Mouse (Mus musculus) C2C12 (cell line): ENCODE measurements around the gene Zwilch. TPM values are rescaled to one million over a fixed set of nuclear protein-coding genes. Genes with fewer than 3 reads are reported as not detected.
A peak's percentile ranks its signal among the peaks of the same experiment; 100 is the strongest.

Source experiments
- H3K27me3 ChIP-seq: one replicate; pipeline ENCODE4 v1.6.1; 2011; ENCODE audit not compliant: control insufficient read depth, insufficient read depth, insufficient read length
- H3K36me3 ChIP-seq: one replicate; pipeline ENCODE4 v1.6.1; 2011; ENCODE audit not compliant: control insufficient read depth, insufficient read depth
- H3K4me3 ChIP-seq: one replicate; pipeline ENCODE4 v1.5.1; 2011; ENCODE audit warnings: mild to moderate bottlenecking, control low read depth; ENCODE audit not compliant: poor library complexity, insufficient read depth, severe bottlenecking
- H3K79me2 ChIP-seq: one replicate; pipeline ENCODE4 v1.6.1; 2011; ENCODE audit not compliant: control insufficient read depth, insufficient read depth
- H3K79me3 ChIP-seq: one replicate; pipeline ENCODE4 v1.6.1; 2011; ENCODE audit warnings: low read depth, control low read depth
- H3ac ChIP-seq: one replicate; pipeline ENCODE3; 2011; ENCODE audit warnings: low read depth; ENCODE audit not compliant: control insufficient read depth, insufficient read length
- CEBPB ChIP-seq: IDR thresholded peaks from one replicate; pipeline ENCODE4 v1.6.1; 2011; ENCODE audit warnings: low read depth, mild to moderate bottlenecking, control low read depth, moderate library complexity
- CTCF ChIP-seq: IDR thresholded peaks from one replicate; pipeline ENCODE4 v1.5.1; 2011; ENCODE audit not compliant: control insufficient read depth, insufficient read depth, insufficient read length
- FOSL1 ChIP-seq: IDR thresholded peaks from one replicate; pipeline ENCODE4 v1.8.0; 2011; ENCODE audit warnings: mild to moderate bottlenecking, low read length; ENCODE audit not compliant: poor library complexity, insufficient read depth, severe bottlenecking
- MAX ChIP-seq: IDR thresholded peaks from one replicate; pipeline ENCODE4 v1.6.1; 2011; ENCODE audit warnings: mild to moderate bottlenecking, control low read depth
- MYOD1 ChIP-seq: IDR thresholded peaks from one replicate; pipeline ENCODE4 v1.6.1; 2011; ENCODE audit warnings: low read depth; ENCODE audit not compliant: control insufficient read depth, insufficient read length
- MYOG ChIP-seq: IDR thresholded peaks from one replicate; pipeline ENCODE4 v1.6.1; 2011; ENCODE audit not compliant: control insufficient read depth, insufficient read length; ENCODE audit errors: extremely low read depth
- USF1 ChIP-seq: IDR thresholded peaks from one replicate; pipeline ENCODE4 v1.6.1; 2011; ENCODE audit warnings: low read depth, mild to moderate bottlenecking, control low read depth, moderate library complexity
- long read RNA-seq, 2 experiments: library from polyadenylated mRNA; unstranded; transcript quantifications; one replicate each; pipeline ENCODE4 v2.0.0; 2019 to 2020
- polyA plus RNA-seq: library from polyadenylated mRNA; unstranded; fragments of >200 nt; fragmentation: generic; extraction: Trizol; gene quantifications from one replicate; pipeline ENCODE4 v1.2.1, GENCODE M21; 2012; ENCODE audit warnings: missing spikeins

The Zwilch gene
- 16.3 TPM for polyA plus RNA-seq
- long read RNA-seq, experiment 1, transcript Zwilch-201 (19 exons, 2,957 nt) = major isoform, 11 of 18 reads
- long read RNA-seq, experiment 1, partial matches to known transcripts = 2 of 18 reads
- long read RNA-seq, experiment 1, other reads (novel, unspliced or antisense) = 5 of 18 reads
- long read RNA-seq, experiment 2, transcript Zwilch-201 (19 exons, 2,957 nt) = major isoform, 194 of 233 reads
- long read RNA-seq, experiment 2, partial matches to known transcripts = 8 of 233 reads
- long read RNA-seq, experiment 2, other reads (novel, unspliced or antisense) = 31 of 233 reads

GRCm38 (mm10) chr9:64172816-64173665, at the start of gene Zwilch, which contains the start of gene Rpl4:
Gene Zwilch (minus strand): TSS chr9:64173104.
Gene Rpl4 (plus strand): TSS chr9:64173375.
- TF ChIP-seq MAX (peak; percentile 84), CTCF (no peak)
- Histone ChIP-seq H3K27me3 (no peaks in the 10 kb centered on the region), H3K79me2 (peaks cover 81% of the 10 kb centered on the region), H3K4me3 (peak within 1 kb of the TSS; percentile 88), H3K79me3 (peaks cover 60% of the 10 kb centered on the region), H3ac (peak within 1 kb of the TSS; percentile 88), H3K36me3 (peaks cover 62% of the 10 kb centered on the region)

GRCm38 (mm10) chr9:64222098-64222497, 49.2 kb upstream of the Zwilch start:
- no peak overlapping the region for H3K4me3 ChIP-seq
- no peak overlapping the region for H3ac ChIP-seq
- no peaks in the 10 kb centered on the region for H3K36me3 ChIP-seq
- H3K79me2 ChIP-seq = peaks cover 56% of the 10 kb centered on the region
- no peaks in the 10 kb centered on the region for H3K27me3 ChIP-seq
- H3K79me3 ChIP-seq = peaks cover 8% of the 10 kb centered on the region
- no peak for TF ChIP-seq USF1
- no peak for TF ChIP-seq FOSL1

DNA sequence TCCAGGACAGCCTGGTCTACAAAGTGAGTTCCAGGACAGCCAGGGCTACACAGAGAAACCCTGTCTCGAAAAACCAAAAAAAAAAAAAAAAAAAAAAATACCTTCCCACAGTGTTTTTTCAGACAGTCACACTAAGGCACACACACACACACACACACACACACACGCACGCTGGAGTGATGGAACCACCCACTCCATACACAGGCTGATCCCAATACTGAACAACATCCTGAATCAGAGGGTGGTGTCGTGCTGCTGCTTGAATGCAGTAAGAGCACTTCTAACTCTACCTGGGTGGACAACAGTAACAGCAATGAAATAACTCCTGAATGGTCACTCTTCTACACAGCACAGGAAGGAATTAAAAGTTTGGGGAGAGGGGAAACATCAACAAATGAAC, 48.6 kb upstream of the Zwilch start:
- Histone ChIP-seq H3K27me3 (no peaks in the 10 kb centered on the region), H3ac (no peak overlapping the region), H3K4me3 (no peak overlapping the region), H3K36me3 (no peaks in the 10 kb centered on the region), H3K79me3 (peaks cover 8% of the 10 kb centered on the region), H3K79me2 (peaks cover 58% of the 10 kb centered on the region)
- TF ChIP-seq MAX (no peak), USF1 (no peak), CTCF (no peak), MYOG (no peak), MYOD1 (no peak), FOSL1 (no peak), CEBPB (no peak)

- H3K4me3 ChIP-seq = no peak overlapping the region
- no peaks in the 10 kb centered on the region for H3K36me3 ChIP-seq
- TF ChIP-seq CEBPB (no peak), MYOG (no peak), USF1 (no peak), FOSL1 (no peak), MAX (no peak), MYOD1 (no peak), CTCF (no peak)
- peaks cover 67% of the 10 kb centered on the region for H3K79me2 ChIP-seq
- no peak overlapping the region for H3ac ChIP-seq
- no peaks in the 10 kb centered on the region for H3K27me3 ChIP-seq
- peaks cover 10% of the 10 kb centered on the region for H3K79me3 ChIP-seq
Observed at GRCm38 (mm10) chr9:64220603-64221002, 47.7 kb upstream of the Zwilch start.

DNA sequence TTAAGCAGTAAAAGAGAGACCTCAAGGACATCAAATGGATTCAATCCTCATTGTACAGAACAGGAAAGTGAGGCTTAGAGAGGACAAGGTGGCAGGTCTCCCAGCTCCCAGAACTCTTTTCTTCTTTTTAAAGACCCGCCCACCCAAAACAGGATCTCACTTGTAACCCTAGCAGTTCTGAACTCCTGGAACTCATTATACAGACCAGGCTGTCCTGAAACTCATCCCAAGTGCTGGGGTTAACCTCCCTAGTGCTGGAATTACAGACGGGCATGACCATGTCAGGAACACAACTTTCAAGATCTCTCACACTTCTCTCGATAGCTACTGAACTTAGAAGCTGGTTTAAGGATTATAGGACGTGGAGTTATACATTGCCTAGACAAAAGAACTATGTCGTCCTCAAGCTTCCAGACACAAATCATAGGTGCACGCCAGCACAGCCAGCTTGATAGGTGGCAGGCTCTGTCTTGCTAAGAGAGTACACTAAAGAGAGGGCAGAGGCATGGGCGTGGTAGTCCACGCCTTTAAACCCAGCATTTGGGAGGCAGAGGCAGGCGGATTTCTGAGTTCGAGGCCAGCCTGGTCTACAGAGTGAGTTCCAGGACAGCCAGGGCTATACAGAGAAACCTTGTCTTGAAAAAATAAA, 47.0 kb upstream of the Zwilch start:
- Histone ChIP-seq H3K36me3 (no peaks in the 10 kb centered on the region), H3K27me3 (no peaks in the 10 kb centered on the region), H3K79me3 (peaks cover 12% of the 10 kb centered on the region), H3K79me2 (peaks cover 66% of the 10 kb centered on the region), H3ac (no peak overlapping the region), H3K4me3 (no peak overlapping the region)
- TF ChIP-seq FOSL1 (no peak), USF1 (no peak), CTCF (no peak), MAX (no peak), MYOG (no peak), MYOD1 (no peak), CEBPB (no peak)
